Mouse (Mus musculus): ENCODE results near the gene Copa. TPM values are rescaled to one million over a fixed set of nuclear protein-coding genes. Genes with fewer than 3 reads are reported as not detected.

Gene Copa
- polyA plus RNA-seq, 1 experiment = 53.1 TPM

DNA sequence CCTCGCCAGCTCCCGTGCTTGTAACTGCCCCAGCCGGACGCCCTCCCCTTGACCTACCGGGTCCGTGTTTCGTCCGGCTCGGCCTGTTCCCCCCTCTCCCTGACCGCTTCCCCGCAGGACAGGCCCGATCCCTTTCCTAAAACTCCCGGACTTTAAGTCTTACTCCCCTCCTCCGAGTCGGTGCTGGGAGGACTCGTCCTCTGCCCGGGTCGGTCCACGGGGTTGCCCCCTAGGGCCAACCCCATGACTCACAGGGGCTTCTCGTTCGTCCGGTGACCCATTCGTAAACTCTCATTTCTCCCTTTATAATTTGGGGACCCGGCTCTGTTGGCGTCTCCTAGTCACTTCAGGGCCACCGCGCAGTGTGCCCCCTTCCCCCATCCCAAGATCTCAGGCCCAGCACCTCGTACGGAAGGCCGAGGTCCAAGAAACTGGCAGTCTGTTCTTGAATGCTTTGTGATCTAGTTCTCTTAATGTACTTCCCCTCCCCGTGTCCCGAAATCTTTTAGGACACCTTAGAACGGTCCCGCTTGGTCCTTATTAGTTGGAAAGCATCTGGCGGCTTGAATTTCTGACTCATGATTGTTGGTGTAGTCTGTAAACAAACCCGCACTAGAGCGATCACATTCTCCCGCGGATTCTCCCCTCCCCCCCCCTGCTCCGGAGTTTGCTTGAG, 66.1 kb downstream of the Copa start:
- peaks cover 12% of the 10 kb centered on the region for H3K4me1 ChIP-seq (ENCODE audit: control insufficient read depth, insufficient read depth, low read length)
- WGBS = under 1% methylated on average over 40 of the region's 40 CpGs
- TF ChIP-seq POLR2A (IDR thresholded peaks at IDR 0.05; ENCODE audit: borderline replicate concordance, extremely low read depth, low read depth, low read length) = no peak
- no peak for TF ChIP-seq CTCF (IDR thresholded peaks at IDR 0.05; ENCODE audit: insufficient read depth, low read length)
- DNase-seq = peak; percentile 57
- H3K4me3 ChIP-seq (replicated peaks; ENCODE audit: extremely low read depth, low read depth, low read length) = peak overlapping the region; percentile 92

DNA sequence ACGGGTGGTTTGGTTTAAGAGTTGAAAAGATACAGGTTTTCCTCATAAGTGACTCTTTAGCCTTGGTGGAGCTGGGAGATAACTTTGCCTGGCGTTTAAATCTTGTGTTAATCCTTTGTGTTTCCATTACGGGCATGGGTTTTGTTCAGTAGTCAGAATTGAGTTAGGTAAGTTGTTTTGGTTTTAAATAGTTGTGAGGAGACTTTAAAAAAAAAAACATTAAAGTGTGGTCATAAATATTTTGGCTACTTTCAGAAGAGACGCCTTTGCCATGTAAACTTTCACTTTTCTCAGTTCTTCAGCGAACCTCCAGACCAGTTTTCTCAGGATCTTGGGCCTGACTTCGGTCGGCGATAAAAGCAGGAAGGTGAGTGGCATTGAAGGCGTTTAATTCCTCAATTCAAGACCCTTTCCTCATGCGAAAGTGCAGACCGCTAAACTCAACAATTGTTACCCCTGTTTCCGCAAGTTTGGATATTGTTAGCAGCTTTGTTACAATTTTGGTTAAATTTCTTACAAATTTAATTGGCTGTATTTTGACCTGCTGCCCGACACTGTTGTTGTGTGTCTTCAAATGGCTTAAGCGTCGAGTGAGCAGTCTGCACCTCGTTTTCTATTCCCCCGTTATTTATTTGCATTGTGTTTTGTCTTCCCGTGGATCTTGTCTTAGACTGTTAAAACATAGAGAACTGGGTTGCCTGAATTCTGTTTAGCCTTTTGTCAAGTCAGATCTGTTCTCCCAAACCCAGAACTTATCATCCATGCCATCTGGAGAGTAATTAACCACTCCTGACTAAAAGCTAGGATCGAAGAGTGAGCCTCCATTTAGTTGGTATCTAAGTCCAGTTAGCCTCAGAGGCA, 66.9 kb downstream of the Copa start:
- Histone ChIP-seq H3K4me3 (replicated peaks; ENCODE audit: extremely low read depth, low read depth, low read length) (peak overlapping the region; percentile 92), H3K4me1 (ENCODE audit: control insufficient read depth, insufficient read depth, low read length) (peaks cover 12% of the 10 kb centered on the region)
- WGBS = 6% methylated on average over 19 of the region's 19 CpGs
- no peak for TF ChIP-seq CTCF (IDR thresholded peaks at IDR 0.05; ENCODE audit: insufficient read depth, low read length)
- no peak for DNase-seq

GRCm38 (mm10) chr1:172154536-172154935, 72.2 kb downstream of the Copa start:
- H3K4me3 ChIP-seq (replicated peaks; ENCODE audit: extremely low read depth, low read depth, low read length) = no peak overlapping the region
- peaks cover 5% of the 10 kb centered on the region for H3K4me1 ChIP-seq (ENCODE audit: control insufficient read depth, insufficient read depth, low read length)
- 74% methylated on average over 3 of the region's 3 CpGs for WGBS
- DNase-seq = no peak
- TF ChIP-seq CTCF (IDR thresholded peaks at IDR 0.05; ENCODE audit: insufficient read depth, low read length) = no peak
- TF ChIP-seq POLR2A (IDR thresholded peaks at IDR 0.05; ENCODE audit: borderline replicate concordance, extremely low read depth, low read depth, low read length) = no peak

GRCm38 (mm10) chr1:172155518-172155917, 73.2 kb downstream of the Copa start:
- Histone ChIP-seq H3K4me3 (replicated peaks; ENCODE audit: extremely low read depth, low read depth, low read length) (no peak overlapping the region), H3K4me1 (ENCODE audit: control insufficient read depth, insufficient read depth, low read length) (peaks cover 4% of the 10 kb centered on the region)
- TF ChIP-seq CTCF (IDR thresholded peaks at IDR 0.05; ENCODE audit: insufficient read depth, low read length) (no peak), POLR2A (IDR thresholded peaks at IDR 0.05; ENCODE audit: borderline replicate concordance, extremely low read depth, low read depth, low read length) (no peak)
- 83% methylated on average over 3 of the region's 3 CpGs for WGBS
- no peak for DNase-seq

DNA sequence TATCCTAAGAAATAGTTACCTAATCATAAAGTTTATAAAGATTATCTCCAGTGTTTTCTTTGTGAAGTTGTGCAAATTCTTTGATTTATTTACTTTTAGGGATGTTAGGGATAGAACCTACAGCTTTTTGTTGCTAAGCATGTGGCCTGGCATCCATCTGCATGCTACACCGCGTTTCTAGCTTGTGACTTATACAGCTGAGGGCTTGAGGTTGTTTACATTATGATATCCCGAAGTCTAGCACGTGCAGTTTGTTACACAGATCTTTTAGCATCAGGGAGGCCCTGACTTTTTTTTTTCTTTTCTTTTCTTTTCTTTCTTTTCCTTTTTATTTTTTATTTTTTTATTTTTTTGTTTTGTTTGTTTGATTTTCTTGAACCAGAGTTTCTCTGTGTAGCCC, 77.6 kb downstream of the Copa start:
- H3K4me3 ChIP-seq (replicated peaks; ENCODE audit: extremely low read depth, low read depth, low read length) = no peak overlapping the region
- WGBS = 14% methylated on average over 4 of the region's 4 CpGs
- TF ChIP-seq CTCF (IDR thresholded peaks at IDR 0.05; ENCODE audit: insufficient read depth, low read length) (no peak), POLR2A (IDR thresholded peaks at IDR 0.05; ENCODE audit: borderline replicate concordance, extremely low read depth, low read depth, low read length) (no peak)
- H3K4me1 ChIP-seq (ENCODE audit: control insufficient read depth, insufficient read depth, low read length) = peaks cover 2% of the 10 kb centered on the region
- no peak for DNase-seq

GRCm38 (mm10) chr1:172160508-172160907, 78.2 kb downstream of the Copa start:
- DNase-seq = no peak
- peaks cover 2% of the 10 kb centered on the region for H3K4me1 ChIP-seq (ENCODE audit: control insufficient read depth, insufficient read depth, low read length)
- H3K4me3 ChIP-seq (replicated peaks; ENCODE audit: extremely low read depth, low read depth, low read length) = no peak overlapping the region
- TF ChIP-seq CTCF (IDR thresholded peaks at IDR 0.05; ENCODE audit: insufficient read depth, low read length) = no peak
- TF ChIP-seq POLR2A (IDR thresholded peaks at IDR 0.05; ENCODE audit: borderline replicate concordance, extremely low read depth, low read depth, low read length) = no peak

GRCm38 (mm10) chr1:172162009-172162408, 79.7 kb downstream of the Copa start:
- peak; percentile 14 for DNase-seq
- TF ChIP-seq POLR2A (IDR thresholded peaks at IDR 0.05; ENCODE audit: borderline replicate concordance, extremely low read depth, low read depth, low read length) (no peak), CTCF (IDR thresholded peaks at IDR 0.05; ENCODE audit: insufficient read depth, low read length) (no peak)
- Histone ChIP-seq H3K4me1 (ENCODE audit: control insufficient read depth, insufficient read depth, low read length) (peaks cover 2% of the 10 kb centered on the region), H3K4me3 (replicated peaks; ENCODE audit: extremely low read depth, low read depth, low read length) (no peak overlapping the region)
- WGBS = 83% methylated on average over 1 of the region's 1 CpGs

DNA sequence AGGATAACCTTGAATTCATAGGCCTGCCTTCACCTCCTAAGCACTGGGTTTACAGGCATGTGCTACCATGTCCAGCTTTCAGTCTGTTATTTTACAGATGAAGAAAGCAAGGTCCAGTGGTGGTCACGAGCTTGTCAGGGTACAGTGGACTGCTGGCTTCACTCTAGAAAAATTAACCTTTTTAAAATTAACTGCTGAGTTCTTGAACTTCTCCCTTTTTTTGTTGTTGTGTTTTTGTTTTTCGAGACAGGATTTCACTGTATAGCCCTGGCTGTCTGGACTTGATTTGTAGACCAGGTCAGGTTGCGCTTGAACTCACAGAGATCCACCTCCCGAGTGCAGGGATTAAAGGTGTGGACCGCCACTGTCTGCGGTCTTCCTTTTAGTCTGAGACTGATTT, 80.6 kb downstream of the Copa start:
- no peak for TF ChIP-seq POLR2A (IDR thresholded peaks at IDR 0.05; ENCODE audit: borderline replicate concordance, extremely low read depth, low read depth, low read length)
- TF ChIP-seq CTCF (IDR thresholded peaks at IDR 0.05; ENCODE audit: insufficient read depth, low read length) = no peak
- WGBS = 88% methylated on average over 6 of the region's 6 CpGs
- DNase-seq = no peak
- peaks cover 2% of the 10 kb centered on the region for H3K4me1 ChIP-seq (ENCODE audit: control insufficient read depth, insufficient read depth, low read length)
- H3K4me3 ChIP-seq (replicated peaks; ENCODE audit: extremely low read depth, low read depth, low read length) = no peak overlapping the region

DNA sequence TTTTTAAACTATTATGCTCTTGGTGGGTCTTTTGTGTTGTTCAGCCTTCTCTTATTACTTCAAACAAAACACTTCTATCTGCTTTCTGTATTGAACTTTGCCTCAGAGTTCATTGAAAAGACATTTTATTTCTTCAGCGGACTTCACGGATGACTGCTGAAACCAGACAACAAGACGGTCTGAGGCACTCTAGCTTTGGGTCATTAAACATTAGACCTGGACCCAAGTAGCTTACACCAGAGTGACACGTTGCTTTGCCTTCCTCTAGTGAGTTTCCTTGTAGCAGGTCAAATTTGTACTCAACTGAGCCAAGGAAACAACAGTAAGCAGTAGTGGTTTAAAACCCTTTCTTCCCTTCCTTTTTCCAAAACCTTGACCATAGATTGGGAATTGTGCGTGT, 85.6 kb downstream of the Copa start:
- no peak for DNase-seq
- WGBS = 79% methylated on average over 5 of the region's 5 CpGs
- H3K4me1 ChIP-seq (ENCODE audit: control insufficient read depth, insufficient read depth, low read length) = no peaks in the 10 kb centered on the region
- TF ChIP-seq POLR2A (IDR thresholded peaks at IDR 0.05; ENCODE audit: borderline replicate concordance, extremely low read depth, low read depth, low read length) (no peak), CTCF (IDR thresholded peaks at IDR 0.05; ENCODE audit: insufficient read depth, low read length) (no peak)
- H3K4me3 ChIP-seq (replicated peaks; ENCODE audit: extremely low read depth, low read depth, low read length) = no peak overlapping the region

DNA sequence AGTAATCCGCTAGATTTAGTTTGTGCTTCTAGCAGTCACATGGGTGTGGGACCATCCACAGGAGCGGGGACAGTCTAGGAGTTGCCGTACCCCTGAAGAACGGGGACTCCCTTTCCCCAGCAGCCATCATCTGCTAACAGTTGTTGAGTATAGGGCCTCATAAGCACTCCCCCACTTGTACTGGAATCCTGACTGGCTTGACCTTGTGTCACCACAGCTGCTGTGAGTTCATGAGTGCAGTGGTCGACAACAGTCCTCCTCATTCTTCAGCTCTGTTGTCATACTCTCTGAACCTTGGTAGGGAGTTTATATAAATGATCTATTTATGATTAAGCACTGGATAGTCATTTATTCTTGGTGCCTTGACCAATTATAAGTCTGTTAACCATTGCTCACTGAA, 87.5 kb downstream of the Copa start:
- Histone ChIP-seq H3K4me3 (replicated peaks; ENCODE audit: extremely low read depth, low read depth, low read length) (no peak overlapping the region), H3K4me1 (ENCODE audit: control insufficient read depth, insufficient read depth, low read length) (no peaks in the 10 kb centered on the region)
- WGBS = 91% methylated on average over 5 of the region's 5 CpGs
- DNase-seq = no peak
- TF ChIP-seq POLR2A (IDR thresholded peaks at IDR 0.05; ENCODE audit: borderline replicate concordance, extremely low read depth, low read depth, low read length) (no peak), CTCF (IDR thresholded peaks at IDR 0.05; ENCODE audit: insufficient read depth, low read length) (no peak)

Other genes with a start within 250 kb of the Copa start
- gene Cd84, start 242.8 kb upstream of the Copa start, polyA plus RNA-seq (2012; rRNA removed) = 3.4 and 6.2 TPM in 2 replicates
- 0.72 and 1.1 TPM in 2 replicates for gene Gm10521, start 186.9 kb upstream of the Copa start, polyA plus RNA-seq (2012; rRNA removed)
- gene Slamf6, start 165.0 kb upstream of the Copa start, polyA plus RNA-seq (2012; rRNA removed) = 2.4 and 2.5 TPM in 2 replicates
- gene Vangl2, start 54.1 kb upstream of the Copa start, polyA plus RNA-seq (2012; rRNA removed) = 4.4 and 9.6 TPM in 2 replicates
- gene Nhlh1, start 25.0 kb upstream of the Copa start, polyA plus RNA-seq (2012; rRNA removed) = 0.05 TPM in 1 of 2 replicates, not detected in the other
- 80.1 and 95.0 TPM in 2 replicates for gene Ncstn, start 266 bp downstream of the Copa start, polyA plus RNA-seq (2012; rRNA removed)
- 47.4 and 63.0 TPM in 2 replicates for gene Pex19, start 44.2 kb downstream of the Copa start, polyA plus RNA-seq (2012; rRNA removed)
- 58.0 and 74.9 TPM in 2 replicates for gene Dcaf8, start 65.6 kb downstream of the Copa start, polyA plus RNA-seq (2012; rRNA removed)
- 88.2 and 137 TPM in 2 replicates for gene Pea15a, start 124.3 kb downstream of the Copa start, polyA plus RNA-seq (2012; rRNA removed)
- gene Casq1, start 137.3 kb downstream of the Copa start, polyA plus RNA-seq (2012; rRNA removed) = 3.2 and 49.0 TPM in 2 replicates
- 0.05 and 1.2 TPM in 2 replicates for gene Atp1a4, start 175.9 kb downstream of the Copa start, polyA plus RNA-seq (2012; rRNA removed)
- gene Igsf8, start 179.1 kb downstream of the Copa start, polyA plus RNA-seq (2012; rRNA removed) = 90.8 and 105 TPM in 2 replicates
- 56.1 and 93.0 TPM in 2 replicates for gene Atp1a2, start 215.5 kb downstream of the Copa start, polyA plus RNA-seq (2012; rRNA removed)
- gene Kcnj9, start 246.8 kb downstream of the Copa start, polyA plus RNA-seq (2012; rRNA removed) = 0.08 TPM in 1 of 2 replicates, not detected in the other